Mouse (Mus musculus) C2C12 (cell line): ENCODE results near the gene Hoxa11.

Experiments used
- CTCF ChIP-seq: IDR thresholded peaks from one replicate; pipeline ENCODE4 v1.5.1; 2011; ENCODE audit not compliant: control insufficient read depth, insufficient read depth, insufficient read length
- MAX ChIP-seq: IDR thresholded peaks from one replicate; pipeline ENCODE4 v1.6.1; 2011; ENCODE audit warnings: mild to moderate bottlenecking, control low read depth

GRCm38 (mm10) chr6:52259811-52260261 lies 14.2 kb upstream of the Hoxa11 start:
- TF ChIP-seq CTCF: no peak
- TF ChIP-seq MAX: no peak
